Mouse (Mus musculus): ENCODE data around the gene Nthl1. TPM values are rescaled to one million over a fixed set of nuclear protein-coding genes. Genes with fewer than 3 reads are reported as not detected.

Gene Nthl1
- 1 to 10 TPM; 2.6 to 3.4 TPM for total RNA-seq (2021)
- long read RNA-seq, experiment 1, partial matches to known transcripts: 0 of 4 reads
- long read RNA-seq, experiment 1, other reads (novel, unspliced or antisense): 2 of 4 reads
- long read RNA-seq, experiment 2, partial matches to known transcripts: 0 of 2 reads
- long read RNA-seq, experiment 2, other reads (novel, unspliced or antisense): 1 of 2 reads

GRCm38 (mm10) chr17:24632167-24632812 is at the start of gene Nthl1, which contains the start of gene Tsc2:
Gene Nthl1 (plus strand): TSS chr17:24632680.
Gene Tsc2 (minus strand): TSS chr17:24632630.
- peak; percentile 1; the same call in 1 of the 2 replicates for TF ChIP-seq CTCF (IDR thresholded peaks at IDR 0.05)
- DNase-seq: peak; percentile 90
- intact Hi-C loops (cut with DNase I): loop anchor here (5.0 kb wide), 1 partner anchor 105 kb away; the partner anchor contains the start of gene Traf7
- Histone ChIP-seq H3K27ac (peak within 1 kb of the TSS; percentile 97), H3K4me3 (peak within 1 kb of the TSS; percentile 79)

GRCm38 (mm10) chr17:24583599-24584460 is 48.6 kb upstream of the Nthl1 start:
- no peak overlapping the region for H3K27ac ChIP-seq
- no peak for TF ChIP-seq CTCF (IDR thresholded peaks at IDR 0.05)
- intact Hi-C loops (cut with DNase I): no loop called here
- no peak for DNase-seq
- no peak overlapping the region for H3K4me3 ChIP-seq

GRCm38 (mm10) chr17:24584520-24584919 is 48.0 kb upstream of the Nthl1 start:
- intact Hi-C loops (cut with DNase I): no loop called here

GRCm38 (mm10) chr17:24586532-24586931 is 45.9 kb upstream of the Nthl1 start:
- intact Hi-C loops (cut with DNase I): no loop called here
- no peak for TF ChIP-seq CTCF (IDR thresholded peaks at IDR 0.05)
- Histone ChIP-seq H3K4me3 (no peak overlapping the region), H3K27ac (no peak overlapping the region)
- DNase-seq: no peak

More at GRCm38 (mm10) chr17:24584520-24584919, 48.0 kb upstream of the Nthl1 start:
- H3K4me3 ChIP-seq: no peak overlapping the region
- TF ChIP-seq CTCF (IDR thresholded peaks at IDR 0.05): no peak
- no peak for DNase-seq
- H3K27ac ChIP-seq: no peak overlapping the region

DNA sequence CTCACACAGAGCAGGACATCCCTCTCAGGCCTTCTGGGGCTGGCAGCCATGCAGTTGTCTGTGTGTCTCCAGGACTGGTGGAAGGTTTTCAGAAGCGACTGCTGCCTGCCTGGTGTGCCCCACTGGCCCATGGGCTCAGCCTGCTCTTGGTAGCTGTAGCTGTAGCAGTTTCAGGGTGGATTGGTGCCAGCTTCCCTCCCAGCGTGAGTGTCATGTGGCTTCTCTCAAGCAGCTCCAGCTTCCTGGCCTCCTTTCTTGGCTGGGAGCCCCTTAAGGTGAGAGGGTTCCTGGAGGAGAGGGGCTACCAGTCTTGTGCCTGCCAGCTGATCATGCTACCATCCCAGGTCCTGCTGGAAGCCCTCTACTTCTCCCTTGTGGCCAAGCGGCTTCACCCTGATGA is 41.5 kb upstream of the Nthl1 start:
- DNase-seq: peak; percentile 48
- no peak for TF ChIP-seq CTCF (IDR thresholded peaks at IDR 0.05)

GRCm38 (mm10) chr17:24591695-24592094 is 40.8 kb upstream of the Nthl1 start:
- Histone ChIP-seq H3K4me3 (no peak overlapping the region), H3K27ac (no peak overlapping the region)
- no peak for TF ChIP-seq CTCF (IDR thresholded peaks at IDR 0.05)
- DNase-seq: no peak
- intact Hi-C loops (cut with DNase I): no loop called here

More for the DNA sequence above, 41.5 kb upstream of the Nthl1 start:
- H3K4me3 ChIP-seq: no peak overlapping the region
- intact Hi-C loops (cut with DNase I): no loop called here
- H3K27ac ChIP-seq: no peak overlapping the region

GRCm38 (mm10) chr17:24593248-24593647 is 39.2 kb upstream of the Nthl1 start:
- no peak for TF ChIP-seq CTCF (IDR thresholded peaks at IDR 0.05)
- Histone ChIP-seq H3K4me3 (no peak overlapping the region), H3K27ac (no peak overlapping the region)
- DNase-seq: no peak
- intact Hi-C loops (cut with DNase I): no loop called here

DNA sequence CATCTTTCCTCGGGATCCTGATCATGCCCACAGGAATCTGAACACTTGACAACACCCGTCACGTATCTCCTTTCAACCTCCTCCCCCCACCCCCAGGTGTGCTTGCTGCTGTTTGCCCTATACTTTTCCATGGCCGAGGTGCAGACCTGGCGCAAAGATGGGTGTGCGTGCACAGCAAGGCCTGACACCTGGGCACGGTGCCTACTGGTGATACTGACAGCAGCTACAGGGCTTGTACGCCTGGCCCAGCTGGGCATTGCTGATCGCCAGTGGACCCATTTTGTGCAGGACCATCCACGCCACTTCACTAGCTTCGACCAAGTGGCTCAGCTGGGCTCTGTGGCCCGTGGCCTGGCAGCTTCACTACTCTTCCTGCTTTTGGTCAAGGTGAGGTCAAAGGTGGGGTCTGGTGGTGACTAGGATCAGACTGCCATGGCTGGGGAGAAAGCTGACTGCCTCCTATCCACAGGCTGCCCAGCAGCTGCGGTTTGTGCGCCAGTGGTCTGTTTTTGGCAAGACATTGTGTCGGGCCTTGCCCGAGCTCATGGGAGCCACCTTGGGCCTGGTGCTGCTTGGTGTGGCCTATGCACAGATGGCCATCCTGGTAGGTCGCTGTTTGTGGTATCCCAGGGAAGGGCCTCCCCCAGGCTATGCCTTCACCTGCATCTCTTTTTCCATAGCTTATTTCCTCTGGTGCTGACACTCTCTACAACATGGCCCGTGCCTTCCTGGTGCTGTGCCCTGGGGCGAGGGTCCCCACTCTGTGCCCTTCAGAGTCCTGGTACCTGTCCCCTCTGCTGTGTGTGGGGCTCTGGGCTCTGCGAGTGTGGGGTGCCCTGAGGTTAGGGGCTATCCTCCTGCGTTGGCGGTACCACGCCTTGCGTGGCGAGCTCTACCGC is 38.2 kb upstream of the Nthl1 start:
- Histone ChIP-seq H3K27ac (no peak overlapping the region), H3K4me3 (no peak overlapping the region)
- DNase-seq: no peak
- intact Hi-C loops (cut with DNase I): no loop called here
- TF ChIP-seq CTCF (IDR thresholded peaks at IDR 0.05): no peak

DNA sequence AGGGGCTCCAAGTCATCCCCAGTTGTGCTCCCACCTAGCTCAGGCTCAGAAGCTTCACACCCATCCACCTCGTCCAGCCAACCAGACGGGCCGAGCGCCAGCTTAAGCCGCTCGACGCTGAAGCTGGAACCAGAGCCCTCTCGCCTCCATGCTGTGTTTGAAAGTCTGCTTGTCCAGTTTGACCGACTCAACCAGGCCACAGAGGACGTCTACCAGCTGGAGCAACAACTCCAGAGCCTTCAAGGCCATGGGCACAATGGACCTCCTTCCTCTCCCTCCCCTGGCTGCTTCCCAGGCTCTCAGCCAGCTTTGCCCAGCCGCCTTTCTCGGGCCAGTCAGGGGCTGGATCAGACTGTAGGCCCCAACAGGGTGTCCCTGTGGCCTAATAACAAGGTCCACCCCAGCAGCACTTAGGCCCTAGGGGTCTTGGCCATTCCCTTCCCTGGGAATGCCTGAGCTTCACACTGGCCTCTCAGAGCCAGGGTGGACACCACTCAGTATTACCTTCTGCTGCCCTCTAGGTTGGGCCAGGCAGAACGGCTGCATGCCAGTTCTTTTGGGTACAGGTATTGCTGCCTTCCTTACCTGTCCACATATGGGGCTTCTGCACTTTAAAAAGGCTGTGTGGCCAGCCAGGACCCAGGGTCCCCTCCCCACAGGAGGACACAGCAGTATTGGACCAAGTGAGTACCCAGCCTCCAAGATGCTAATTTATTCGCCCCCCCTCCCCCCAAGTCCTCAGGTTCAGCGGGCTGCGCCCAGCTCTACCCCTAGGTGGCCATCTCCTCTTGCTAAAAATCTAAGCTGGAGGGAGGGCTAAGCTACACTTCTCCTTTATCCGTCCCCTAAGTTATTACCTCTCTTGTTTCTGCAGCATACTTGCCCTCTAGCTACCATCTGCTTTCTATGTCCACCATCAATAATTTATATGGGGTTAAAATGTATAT is 37.1 kb upstream of the Nthl1 start:
- DNase-seq: no peak
- intact Hi-C loops (cut with DNase I): no loop called here
- Histone ChIP-seq H3K4me3 (no peak overlapping the region), H3K27ac (no peak overlapping the region)
- peak; percentile 17; the same call in 1 of the 2 replicates for TF ChIP-seq CTCF (IDR thresholded peaks at IDR 0.05)

GRCm38 (mm10) chr17:24596073-24596466 is 36.4 kb upstream of the Nthl1 start:
- no peak for DNase-seq
- no peak overlapping the region for H3K4me3 ChIP-seq
- no peak for TF ChIP-seq CTCF (IDR thresholded peaks at IDR 0.05)
- intact Hi-C loops (cut with DNase I): no loop called here
- no peak overlapping the region for H3K27ac ChIP-seq

Measured in gastrocnemius, adult 2 months (tissue).